Mouse (Mus musculus): ENCODE data around the gene Rap1gap2.
A peak's percentile ranks its signal among the peaks of the same experiment; 100 is the strongest.
"Not testable (repeated sequence)": the region's sequence is repeated elsewhere in the genome, so short reads cannot be mapped to it uniquely, and the experiment has no call there.

The Rap1gap2 gene

GRCm38 (mm10) chr11:74621974-74622669 lies 11.4 kb upstream of the Rap1gap2 start:
- no peak for DNase-seq (ENCODE audit: low spot score)

DNA sequence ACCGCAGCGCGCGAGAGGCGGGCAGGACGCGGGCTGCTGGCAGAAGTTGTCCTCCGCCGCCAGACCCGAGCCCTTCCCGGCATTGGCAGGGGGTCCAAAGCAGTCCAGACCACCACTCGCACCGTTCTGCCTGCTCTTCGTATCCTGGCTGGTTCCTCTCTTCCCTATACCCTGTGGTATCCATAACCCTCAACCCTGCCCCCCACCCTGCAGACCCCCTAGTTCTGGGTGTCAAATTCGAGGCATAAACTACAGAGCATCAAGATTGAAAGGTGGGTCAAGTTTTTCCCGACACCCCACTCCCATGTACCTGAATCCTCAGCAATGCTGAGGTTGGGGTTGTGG lies 9.2 kb upstream of the Rap1gap2 start:
- no peak for DNase-seq (ENCODE audit: low spot score)

- peak; percentile 61 for DNase-seq (ENCODE audit: low spot score)
Observed at GRCm38 (mm10) chr11:74619201-74619955, 8.7 kb upstream of the Rap1gap2 start, which contains the start of gene Ccdc92b. Gene Ccdc92b (plus strand): TSS chr11:74619605.

GRCm38 (mm10) chr11:74615571-74615970 lies 4.9 kb upstream of the Rap1gap2 start:
- no peak for DNase-seq (ENCODE audit: low spot score)

DNA sequence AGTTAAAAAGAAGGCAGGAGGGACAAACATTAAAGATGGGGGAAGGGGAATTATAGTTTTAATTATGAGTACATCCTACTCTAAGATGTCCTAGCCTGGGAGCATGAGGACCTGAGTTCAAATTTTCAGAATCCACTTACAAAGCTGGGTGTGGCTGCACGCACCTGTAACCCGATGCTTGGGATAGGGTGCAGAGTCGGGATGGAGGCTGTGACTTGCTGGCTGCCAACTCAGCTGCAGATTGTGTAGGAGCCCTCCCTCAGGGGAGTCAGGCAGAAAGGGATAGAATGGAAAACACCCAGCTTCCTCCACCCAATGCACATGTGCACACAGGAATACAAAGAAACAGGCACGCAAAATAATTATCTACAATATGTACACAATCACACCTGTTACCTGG lies 2.7 kb upstream of the Rap1gap2 start:
- DNase-seq (ENCODE audit: low spot score), result no peak

DNA sequence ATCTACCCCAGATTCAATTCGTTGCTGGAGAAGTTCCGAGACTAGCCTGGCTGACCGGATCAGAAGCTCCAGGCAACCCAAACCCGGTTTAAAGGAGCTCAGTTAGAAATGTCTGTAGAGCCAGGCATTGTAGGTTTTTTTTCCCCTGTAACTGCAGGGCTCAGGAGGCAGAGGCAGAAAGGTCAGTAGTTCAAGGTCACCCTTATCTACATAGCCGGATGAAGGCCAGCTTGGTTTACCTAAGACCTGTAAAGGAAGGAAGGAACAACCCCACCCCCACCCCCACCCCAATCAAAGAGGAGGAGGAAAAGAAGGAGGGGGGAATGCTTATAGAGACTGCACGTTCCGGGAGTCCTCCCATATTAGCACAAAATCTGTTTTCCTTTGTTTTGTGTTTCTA lies 722 bp upstream of the Rap1gap2 start:
- no peak for DNase-seq (ENCODE audit: low spot score)

DNA sequence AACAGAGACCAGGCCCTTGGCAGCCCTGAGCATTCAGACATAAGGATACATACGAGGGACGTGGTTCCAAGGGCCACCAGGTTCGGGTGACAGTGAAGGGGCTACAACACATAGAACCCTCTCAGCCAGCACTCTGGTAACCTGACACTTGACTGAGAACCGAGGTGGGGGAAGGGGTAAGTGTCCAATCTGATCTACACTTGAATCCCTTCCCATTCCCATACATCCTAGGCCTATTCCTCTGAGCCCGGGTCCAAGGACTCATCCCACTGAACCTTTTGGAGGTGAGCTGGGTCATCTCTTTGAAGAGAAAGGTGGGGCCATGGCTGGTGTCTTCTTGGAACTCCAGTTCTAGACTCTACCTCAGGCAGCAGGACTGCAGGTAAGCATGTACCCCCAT lies 647 bp downstream of the Rap1gap2 start:
- DNase-seq (ENCODE audit: low spot score), result no peak

DNA sequence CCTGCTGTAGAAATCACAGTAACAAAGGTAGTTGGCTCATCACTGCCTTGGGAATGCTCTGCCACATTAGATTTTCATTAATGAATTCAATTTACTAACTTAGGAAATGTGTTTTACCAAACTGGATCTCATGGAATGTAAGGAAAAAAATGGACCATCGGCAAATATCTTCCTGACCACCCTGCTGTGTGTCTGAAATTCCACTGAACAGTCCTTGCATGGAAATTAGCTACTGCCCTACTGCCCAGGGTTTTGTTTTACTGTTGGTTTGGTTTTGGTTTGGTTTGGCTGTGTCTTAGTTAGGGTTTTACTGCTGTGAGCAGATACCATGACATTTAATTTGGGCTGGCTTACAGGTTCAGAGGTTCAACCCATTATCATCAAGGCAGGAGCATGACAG lies 8.4 kb downstream of the Rap1gap2 start:
- no peak for DNase-seq (ENCODE audit: low spot score)

GRCm38 (mm10) chr11:74597990-74598337 lies 12.8 kb downstream of the Rap1gap2 start:
- DNase-seq (ENCODE audit: low spot score), result no peak

- no peak for DNase-seq (ENCODE audit: low spot score)
Observed at GRCm38 (mm10) chr11:74597283-74597989, 13.3 kb downstream of the Rap1gap2 start.

GRCm38 (mm10) chr11:74592246-74592645 lies 18.5 kb downstream of the Rap1gap2 start:
- DNase-seq (ENCODE audit: low spot score), result no peak

GRCm38 (mm10) chr11:74590691-74591090 lies 20.0 kb downstream of the Rap1gap2 start:
- no peak for DNase-seq (ENCODE audit: low spot score)

- DNase-seq (ENCODE audit: low spot score), result no peak
Observed at GRCm38 (mm10) chr11:74590239-74590596, 20.5 kb downstream of the Rap1gap2 start.

GRCm38 (mm10) chr11:74589401-74590238 lies 21.1 kb downstream of the Rap1gap2 start:
- no peak for DNase-seq (ENCODE audit: low spot score)

DNA sequence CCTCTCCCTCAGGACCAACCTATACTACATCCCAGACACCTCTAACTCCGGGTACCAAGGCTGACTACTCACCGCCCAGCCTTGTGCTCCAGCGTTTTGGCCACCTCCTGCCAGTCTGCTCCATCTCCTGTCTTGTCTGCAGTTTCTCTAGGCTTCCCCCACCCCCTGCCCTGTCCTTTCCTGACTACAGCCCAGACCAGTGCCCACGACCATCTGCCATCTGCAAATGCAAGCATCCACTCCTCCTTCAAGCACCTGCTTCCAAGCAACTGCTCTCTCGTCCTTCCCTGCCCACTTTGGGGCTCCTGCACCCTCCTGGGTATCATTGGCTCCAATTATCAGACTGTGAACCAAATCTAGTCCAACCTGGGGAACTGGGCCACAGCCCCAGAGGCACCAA lies 24.3 kb downstream of the Rap1gap2 start:
- DNase-seq (ENCODE audit: low spot score), result no peak

DNA sequence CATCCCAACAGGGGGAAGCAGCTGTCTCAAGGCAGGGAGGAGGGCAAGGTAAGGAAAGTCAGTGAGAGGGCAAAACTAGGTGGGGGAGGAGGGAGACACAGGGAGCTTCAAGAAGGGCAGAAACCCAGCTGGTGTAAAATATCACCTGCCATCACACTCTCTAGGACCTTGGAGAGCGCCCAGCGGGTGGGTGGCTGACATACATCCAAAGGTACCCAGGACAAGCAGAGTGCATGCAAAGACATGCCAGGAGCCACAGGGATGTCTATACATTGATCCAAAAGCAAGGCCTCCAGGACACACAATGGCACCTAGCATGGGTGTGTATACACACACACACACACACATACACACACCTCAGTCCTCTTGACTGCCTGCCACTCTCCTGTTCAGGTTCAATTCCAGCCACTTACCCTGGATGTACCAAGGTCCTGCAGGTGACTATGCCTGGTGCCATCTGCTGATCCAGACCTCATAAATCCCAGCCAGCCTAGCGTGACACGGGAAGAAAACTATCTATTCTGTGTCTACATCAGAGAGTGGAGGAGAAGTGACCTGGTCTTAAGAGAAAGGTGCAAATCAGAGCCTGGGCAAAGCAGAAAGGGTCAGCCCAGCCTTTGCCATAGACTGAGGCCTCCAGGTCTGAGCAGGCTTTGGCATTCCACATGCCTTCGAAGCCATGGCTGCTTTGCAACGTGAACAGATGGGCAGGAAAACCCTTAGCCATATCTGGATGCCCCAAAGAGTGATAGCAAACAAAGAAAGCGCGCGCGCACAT lies 25.6 kb downstream of the Rap1gap2 start:
- no peak for DNase-seq (ENCODE audit: low spot score)

DNA sequence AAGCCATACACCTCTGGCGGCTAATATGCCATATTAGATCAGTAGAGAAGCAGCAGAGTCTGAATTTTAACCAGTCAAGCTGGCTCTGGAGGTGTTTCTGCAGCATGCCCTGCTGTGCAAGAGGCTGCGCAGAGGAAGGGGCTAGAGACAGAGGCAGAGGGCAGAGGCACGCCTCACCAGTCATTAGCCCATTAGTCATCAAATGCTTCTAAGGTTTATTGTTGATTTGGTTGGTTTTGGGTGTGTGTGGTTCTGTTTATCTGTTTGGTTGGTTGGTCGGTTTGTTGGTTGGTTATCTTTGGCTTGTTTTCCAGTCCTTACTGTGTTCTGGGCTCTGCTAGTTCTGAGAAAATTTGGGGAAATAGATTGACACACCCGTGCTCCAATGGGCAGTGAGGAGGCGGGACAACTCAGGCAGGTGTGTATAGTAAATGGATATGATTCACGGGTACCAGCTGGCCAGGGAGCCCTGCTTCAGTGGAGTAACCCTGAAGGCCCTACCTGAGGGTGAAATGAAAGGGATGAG lies 26.8 kb downstream of the Rap1gap2 start:
- no peak for DNase-seq (ENCODE audit: low spot score)

DNA sequence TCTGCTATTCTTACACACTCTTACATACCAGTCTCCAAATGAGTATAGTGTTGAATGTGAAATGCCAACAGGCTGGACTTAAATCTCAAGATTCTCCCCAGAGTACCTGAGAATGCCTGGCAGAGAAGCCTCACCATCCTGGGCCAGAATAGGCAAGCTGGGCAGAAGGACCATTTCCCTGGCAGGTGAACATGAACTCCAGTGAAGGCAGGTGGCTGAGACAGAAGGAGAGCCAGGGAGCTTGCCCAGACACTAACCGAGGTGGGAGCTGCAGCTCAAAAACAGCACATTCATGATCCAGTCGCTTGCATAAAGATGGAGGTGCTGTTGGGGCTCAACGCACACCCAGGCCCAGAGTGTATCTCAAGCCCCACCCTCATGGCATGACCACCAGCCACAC lies 28.3 kb downstream of the Rap1gap2 start:
- DNase-seq (ENCODE audit: low spot score), result no peak

DNA sequence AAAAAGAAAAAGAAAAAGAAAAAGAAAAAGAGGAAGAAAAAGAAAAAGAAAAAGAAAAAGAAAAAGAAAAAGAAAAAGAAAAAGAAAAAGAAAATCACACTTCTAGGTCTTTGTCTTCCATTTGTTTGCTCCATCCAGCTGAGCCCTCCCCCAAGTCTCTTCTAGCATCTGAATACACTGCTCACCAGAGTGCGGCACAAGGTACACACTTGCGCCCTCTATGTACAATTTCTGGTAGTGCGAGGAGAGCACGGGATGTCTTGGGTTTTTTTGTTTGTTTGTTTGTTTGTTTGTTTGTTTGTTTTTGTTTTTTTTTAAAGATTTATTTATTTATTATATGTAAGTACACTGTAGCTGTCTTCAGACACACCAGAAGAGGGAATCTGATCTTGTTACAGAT lies 29.4 kb downstream of the Rap1gap2 start:
- not testable (repeated sequence) for DNase-seq (ENCODE audit: low spot score)

DNA sequence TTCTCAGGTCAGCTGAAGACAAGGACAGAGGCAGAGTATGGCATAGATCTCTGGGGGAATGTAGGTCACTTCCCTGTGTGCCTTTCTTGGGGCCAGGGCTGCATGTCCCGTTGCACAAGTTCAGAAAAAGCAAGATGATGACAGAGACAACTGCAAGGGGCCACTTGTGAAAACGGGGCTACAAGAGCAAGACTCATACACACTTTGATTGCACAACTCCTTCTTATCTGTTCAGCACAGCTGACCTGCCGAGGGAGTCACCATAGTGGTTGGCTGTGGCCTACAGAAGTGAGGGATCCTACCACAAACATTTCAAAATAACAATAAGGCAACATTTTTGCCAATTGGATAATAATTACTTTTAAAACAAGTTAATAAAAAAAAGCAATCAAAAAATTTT lies 33.6 kb downstream of the Rap1gap2 start:
- DNase-seq (ENCODE audit: low spot score), result peak; percentile 28

DNA sequence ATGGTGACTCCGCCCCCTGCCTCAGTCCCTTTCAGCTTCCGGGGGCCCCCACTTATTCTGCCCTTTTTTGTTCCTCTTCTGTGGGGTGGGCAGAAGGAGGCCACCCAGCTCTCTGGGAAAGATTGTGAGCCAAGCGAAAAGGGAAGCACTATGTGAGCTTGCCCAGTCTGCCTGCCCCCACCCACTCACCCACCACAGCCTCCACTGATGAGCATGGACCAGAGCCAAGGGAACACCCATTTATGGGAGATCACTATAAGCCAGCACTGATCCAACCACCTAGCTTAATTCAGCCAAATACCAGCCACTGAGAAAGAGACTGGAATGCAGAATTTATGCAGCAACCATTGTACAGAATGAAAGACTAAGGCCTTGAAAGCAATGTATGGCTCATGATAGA lies 34.8 kb downstream of the Rap1gap2 start:
- peak; percentile 54 for DNase-seq (ENCODE audit: low spot score)

Measured in lung, postnatal 25 days (tissue).